In the genomic region with DNA sequence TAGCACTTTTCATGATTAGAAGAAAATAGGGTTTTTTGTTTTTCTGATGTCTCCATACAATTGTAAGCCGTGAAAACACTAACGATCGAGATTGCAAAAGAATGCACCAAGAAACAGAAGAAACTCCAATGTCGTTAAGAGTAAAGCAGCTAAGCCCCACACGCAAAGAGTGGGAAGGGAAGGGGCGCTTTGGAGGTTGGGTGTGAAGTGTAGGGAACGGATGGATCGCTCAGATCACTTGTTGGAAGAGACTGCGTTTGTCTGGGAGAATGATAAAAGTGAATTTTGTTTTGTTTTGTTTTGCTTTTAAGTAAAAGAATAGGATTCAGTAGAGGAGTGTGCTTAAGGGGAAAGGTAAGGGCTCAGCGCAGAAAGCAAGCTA, we compare ENCODE assay signal across 8 mouse cellular contexts. TPM values are rescaled to one million over a fixed set of nuclear protein-coding genes. Genes with fewer than 3 reads are reported as not detected.
DNase-seq lines count a peak whose midpoint lies in the region; ATAC-seq lines count a peak whose summit lies in the region.

No protein-coding gene starts in this region.

- H3K4me2 ChIP-seq in kidney, embryonic 14.5 days (replicated peaks; ENCODE audit: low read depth, low read length): peak overlapping the region; percentile 98
- H3K4me2 ChIP-seq in embryonic facial prominence, embryonic 11.5 days (ENCODE audit: low read depth, low read length): peak overlapping the region; percentile 78
- H3K4me2 ChIP-seq in hindbrain, embryonic 16.5 days (ENCODE audit: low read length): peak overlapping the region; percentile 100
- peak overlapping the region; percentile 100 for H3K4me2 ChIP-seq in midbrain, embryonic 16.5 days (ENCODE audit: low read length)

- 0 out of 2 replicates have a peak, but pooled peaks cover 3% of the 10 kb centered on the region for H3K9me3 ChIP-seq in kidney, embryonic 14.5 days (ENCODE audit: control insufficient read depth, low read length)
- no peaks in the 10 kb centered on the region for H3K9me3 ChIP-seq in embryonic facial prominence, embryonic 11.5 days (replicated peaks; ENCODE audit: control insufficient read depth, low read length)
- H3K9me3 ChIP-seq in hindbrain, embryonic 16.5 days (ENCODE audit: control insufficient read depth, low read length): no peaks in the 10 kb centered on the region
- no peaks in the 10 kb centered on the region for H3K9me3 ChIP-seq in midbrain, embryonic 16.5 days (replicated peaks; ENCODE audit: control insufficient read depth, low read length, poor library complexity, severe bottlenecking)

- H3K4me1 ChIP-seq in kidney, embryonic 14.5 days (ENCODE audit: control insufficient read depth, insufficient read depth, low read length): 0 out of 2 replicates have a peak, but pooled peaks cover 6% of the 10 kb centered on the region
- H3K4me1 ChIP-seq in embryonic facial prominence, embryonic 11.5 days (ENCODE audit: control insufficient read depth, insufficient read depth, low read length): no peaks in the 10 kb centered on the region
- peaks cover 11% of the 10 kb centered on the region for H3K4me1 ChIP-seq in hindbrain, embryonic 16.5 days (ENCODE audit: control insufficient read depth, insufficient read depth, low read depth, low read length)
- H3K4me1 ChIP-seq in midbrain, embryonic 16.5 days (ENCODE audit: control insufficient read depth, insufficient read depth, low read length): peaks cover 14% of the 10 kb centered on the region; the same call in 1 of the 2 replicates

- peaks cover 4% of the 10 kb centered on the region; the same call in 1 of the 2 replicates for H3K27me3 ChIP-seq in kidney, embryonic 14.5 days (ENCODE audit: control insufficient read depth, insufficient read depth, low read length)
- no peaks in the 10 kb centered on the region for H3K27me3 ChIP-seq in embryonic facial prominence, embryonic 11.5 days (ENCODE audit: control insufficient read depth, insufficient read depth, low read length)
- H3K27me3 ChIP-seq in hindbrain, embryonic 16.5 days (replicated peaks; ENCODE audit: control insufficient read depth, insufficient read depth, low read length): no peaks in the 10 kb centered on the region; the same call in 1 of the 2 replicates
- H3K27me3 ChIP-seq in midbrain, embryonic 16.5 days (ENCODE audit: control insufficient read depth, insufficient read depth, low read depth, low read length): peaks cover 11% of the 10 kb centered on the region

- no peak overlapping the region for H3K27ac ChIP-seq in kidney, embryonic 14.5 days (ENCODE audit: low read depth, low read length)
- H3K27ac ChIP-seq in embryonic facial prominence, embryonic 11.5 days (replicated peaks; ENCODE audit: low read depth, low read length): peak overlapping the region; percentile 68
- H3K27ac ChIP-seq in hindbrain, embryonic 16.5 days (ENCODE audit: low read depth, low read length): no peak overlapping the region
- no peak overlapping the region for H3K27ac ChIP-seq in midbrain, embryonic 16.5 days (ENCODE audit: low read length)

- H3K4me3 ChIP-seq in kidney, embryonic 14.5 days (ENCODE audit: low read length): peak overlapping the region; percentile 61
- peak overlapping the region; percentile 55 for H3K4me3 ChIP-seq in embryonic facial prominence, embryonic 11.5 days (ENCODE audit: low read depth, low read length)
- H3K4me3 ChIP-seq in hindbrain, embryonic 16.5 days (ENCODE audit: low read length): peak overlapping the region; percentile 62
- peak overlapping the region; percentile 64 for H3K4me3 ChIP-seq in midbrain, embryonic 16.5 days (ENCODE audit: low read depth, low read length)

- DNase-seq in kidney, postnatal 4 days: no peak
- peak; percentile 40 for DNase-seq in embryonic facial prominence, embryonic 11.5 days (ENCODE audit: low spot score)
- DNase-seq in cerebellum, postnatal 10 days: no peak
- DNase-seq in kidney, postnatal 36 days: no peak
- DNase-seq in left cerebral cortex, adult 18-20 months (ENCODE audit: low spot score in 2 of 2): no peak

- no peak for ATAC-seq in kidney, embryonic 14.5 days (ENCODE audit: low FRiP score, low TSS enrichment)
- ATAC-seq in embryonic facial prominence, embryonic 11.5 days (replicated peaks; ENCODE audit: insufficient number of reproducible peaks, low FRiP score, low TSS enrichment, low read depth): no peak
- ATAC-seq in hindbrain, embryonic 16.5 days: no peak
- ATAC-seq in midbrain, embryonic 16.5 days: no peak

- 2% methylated on average over 10 of the region's 10 CpGs for WGBS in kidney, embryonic 14.5 days
- 4% methylated on average over 10 of the region's 10 CpGs for WGBS in embryonic facial prominence, embryonic 11.5 days
- 8% methylated on average over 10 of the region's 10 CpGs for WGBS in hindbrain, embryonic 16.5 days
- WGBS in midbrain, embryonic 16.5 days: 4% methylated on average over 10 of the region's 10 CpGs

- H3K9ac ChIP-seq in kidney, embryonic 14.5 days (ENCODE audit: low read depth, low read length): peak overlapping the region; percentile 62
- H3K9ac ChIP-seq in embryonic facial prominence, embryonic 11.5 days (replicated peaks; ENCODE audit: low read length): peak overlapping the region; percentile 82
- peak overlapping the region; percentile 68; the same call in 1 of the 2 replicates for H3K9ac ChIP-seq in hindbrain, embryonic 16.5 days (ENCODE audit: low read depth, low read length)
- peak overlapping the region; percentile 69 for H3K9ac ChIP-seq in midbrain, embryonic 16.5 days (ENCODE audit: low read depth, low read length)

- H3K36me3 ChIP-seq in kidney, embryonic 14.5 days (ENCODE audit: control insufficient read depth, insufficient read depth, low read length): no peaks in the 10 kb centered on the region
- no peaks in the 10 kb centered on the region for H3K36me3 ChIP-seq in embryonic facial prominence, embryonic 11.5 days (replicated peaks; ENCODE audit: control insufficient read depth, insufficient read depth, low read depth, low read length)
- H3K36me3 ChIP-seq in hindbrain, embryonic 16.5 days (ENCODE audit: control insufficient read depth, insufficient read depth, low read length): no peaks in the 10 kb centered on the region
- H3K36me3 ChIP-seq in midbrain, embryonic 16.5 days (ENCODE audit: control insufficient read depth, insufficient read depth, low read length): no peaks in the 10 kb centered on the region

RNA-seq across cellular contexts. Expression of a gene that starts 1.5 kb away (rescaled TPM):
- 11.4 and 21.9 TPM in 2 replicates for polyA plus RNA-seq in kidney, embryonic 14.5 days (2014; fragmentation: Nextera tagmentation; extraction: Ambion mirVana)
- polyA plus RNA-seq in embryonic facial prominence, embryonic 11.5 days (2014; fragmentation: Nextera tagmentation; extraction: Ambion mirVana): 73.6 and 78.6 TPM in 2 replicates
- 15.2 and 20.0 TPM in 2 replicates for polyA plus RNA-seq in hindbrain, embryonic 16.5 days (2015; fragmentation: Nextera tagmentation; extraction: Ambion mirVana)
- 2.2 and 5.1 TPM in 2 replicates for polyA plus RNA-seq in midbrain, embryonic 16.5 days (2015; fragmentation: Nextera tagmentation; extraction: Ambion mirVana)
- 10 to 100 TPM; 23.4 to 25.2 TPM for total RNA-seq in left cerebral cortex, adult 18-20 months (2021)
